8 mouse cellular contexts compared by ENCODE assay signal in the genomic region with DNA sequence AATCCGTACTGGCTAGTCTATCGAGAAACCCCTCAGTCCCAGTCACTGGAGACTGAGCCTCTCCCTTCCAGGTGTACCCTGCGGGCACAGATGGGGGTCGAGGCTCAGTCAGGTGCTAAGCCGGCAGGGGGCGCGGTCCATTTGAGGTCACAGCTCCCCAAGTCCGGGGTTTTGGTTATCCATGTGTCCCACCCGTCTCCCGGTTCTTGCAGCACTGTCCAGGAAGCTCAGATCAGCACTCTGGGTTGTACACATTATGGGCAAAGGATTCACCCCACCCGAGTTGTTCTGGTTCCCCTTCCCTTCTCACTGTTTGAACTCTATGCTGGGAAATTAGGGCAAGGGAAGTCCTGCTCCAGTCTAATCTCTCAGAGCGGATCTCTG. TPM values are rescaled to one million over a fixed set of nuclear protein-coding genes. Genes with fewer than 3 reads are reported as not detected.
DNase-seq lines count a peak whose midpoint lies in the region; ATAC-seq lines count a peak whose summit lies in the region.

No protein-coding gene starts in this region.

- H3K9ac ChIP-seq in kidney, embryonic 16.5 days (replicated peaks; ENCODE audit: low read length), result peak overlapping the region; percentile 56

- WGBS in kidney, embryonic 16.5 days, result under 1% methylated on average over 12 of the region's 12 CpGs

- H3K36me3 ChIP-seq in kidney, embryonic 16.5 days (ENCODE audit: insufficient read depth, low read length), result no peaks in the 10 kb centered on the region

- H3K27ac ChIP-seq in kidney, embryonic 16.5 days (ENCODE audit: low read length), result no peak overlapping the region

- peak; percentile 23 to 39 for DNase-seq in cerebellum, postnatal 14 days
- no peak for DNase-seq in cerebellum, adult 9-11 months
- DNase-seq in urinary bladder, postnatal 14 days (ENCODE audit: low spot score), result peak; percentile 26
- DNase-seq in urinary bladder, adult 2 months (ENCODE audit: low spot score), result no peak
- DNase-seq in naive thymus-derived CD4-positive, alpha-beta T cell, adult 2 months (ENCODE audit: low read depth), result peak; percentile 41
- no peak for DNase-seq in layer of hippocampus, adult 9-10 months (ENCODE audit: low spot score)

- peaks cover 48% of the 10 kb centered on the region for H3K4me1 ChIP-seq in kidney, embryonic 16.5 days (ENCODE audit: insufficient read depth, low read length)

- H3K27me3 ChIP-seq in kidney, embryonic 16.5 days (ENCODE audit: insufficient read depth, low read length), result peaks cover 30% of the 10 kb centered on the region

- ATAC-seq in kidney, embryonic 16.5 days (ENCODE audit: low FRiP score, low TSS enrichment), result no peak
- ATAC-seq in erythroid progenitor cell, adult 5-6 weeks (replicated peaks; ENCODE audit: low FRiP score, poor library complexity, severe bottlenecking), result no peak

- peak overlapping the region; percentile 80 for H3K4me2 ChIP-seq in kidney, embryonic 16.5 days (replicated peaks; ENCODE audit: low read depth, low read length)

- H3K9me3 ChIP-seq in kidney, embryonic 16.5 days (ENCODE audit: low read length), result no peaks in the 10 kb centered on the region

- peak overlapping the region; percentile 60 for H3K4me3 ChIP-seq in kidney, embryonic 16.5 days (ENCODE audit: low read length)

RNA-seq across cellular contexts. Expression of a gene that starts 0.4 kb away (rescaled TPM):
- polyA plus RNA-seq in urinary bladder, adult 2 months (2012; rRNA removed), result 17.4 and 19.3 TPM in 2 replicates
- polyA plus RNA-seq in kidney, embryonic 16.5 days (2015; fragmentation: Nextera tagmentation; extraction: Ambion mirVana), result 10.1 and 11.4 TPM in 2 replicates
- not detected in 2 replicates for total RNA-seq in erythroid progenitor cell, adult 5-6 weeks (2015; ENCODE audit: low replicate concordance)
- not detected in 2 replicates for total RNA-seq in erythroid progenitor cell, adult 5-6 weeks (2017; ENCODE audit: low replicate concordance)

RNA-seq across cellular contexts. Expression of a gene that starts 12.4 kb away (rescaled TPM):
- 30.0 and 33.0 TPM in 2 replicates for polyA plus RNA-seq in urinary bladder, adult 2 months (2012; rRNA removed)
- polyA plus RNA-seq in kidney, embryonic 16.5 days (2015; fragmentation: Nextera tagmentation; extraction: Ambion mirVana), result 32.1 and 36.7 TPM in 2 replicates
- total RNA-seq in erythroid progenitor cell, adult 5-6 weeks (2015; ENCODE audit: low replicate concordance), result 10.9 and 15.5 TPM in 2 replicates
- 0.38 and 4.1 TPM in 2 replicates for total RNA-seq in erythroid progenitor cell, adult 5-6 weeks (2017; ENCODE audit: low replicate concordance)

Comparison
In these comparisons a context has a peak if more than half of its experiments do, and no peak if none do; other contexts are left out.
1. DNase-seq: peak in cerebellum, postnatal 14 days (2 of 2), urinary bladder, postnatal 14 days (single experiment) and naive thymus-derived CD4-positive, alpha-beta T cell, adult 2 months (single experiment); none in cerebellum, adult 9-11 months (single experiment), urinary bladder, adult 2 months (single experiment) and layer of hippocampus, adult 9-10 months (single experiment).